Mouse (Mus musculus) erythroblast, embryonic 14.5 days (primary cell): ENCODE measurements around the gene Gm1140. TPM values are rescaled to one million over a fixed set of nuclear protein-coding genes. Genes with fewer than 3 reads are reported as not detected.
"Not testable (repeated sequence)": the region's sequence is repeated elsewhere in the genome, so short reads cannot be mapped to it uniquely, and the experiment has no call there.

Experiments
- H3K27me3 ChIP-seq: 2 replicates; pipeline ENCODE4 v1.6.1; 2012; ENCODE audit warnings: inconsistent platforms; ENCODE audit not compliant: control insufficient read depth
- H3K36me3 ChIP-seq: 2 replicates; pipeline ENCODE4 v1.6.1; 2012; ENCODE audit warnings: mild to moderate bottlenecking, inconsistent platforms; ENCODE audit not compliant: control insufficient read depth
- H3K4me1 ChIP-seq: 2 replicates; pipeline ENCODE4 v1.6.1; 2012; ENCODE audit warnings: inconsistent platforms; ENCODE audit not compliant: control insufficient read depth
- H3K4me3 ChIP-seq: replicated peaks from 2 replicates; pipeline ENCODE3; 2012; ENCODE audit warnings: moderate library complexity, mild to moderate bottlenecking, inconsistent platforms
- H3K9me3 ChIP-seq: 2 replicates; pipeline ENCODE4 v1.6.1; 2012; ENCODE audit warnings: low read length, inconsistent platforms, mixed read lengths; ENCODE audit not compliant: control insufficient read depth
- polyA plus RNA-seq: library from polyadenylated mRNA; stranded (reverse); fragments of >175 nt; gene quantifications from 2 replicates; pipeline ENCODE4 v1.2.3, GENCODE M21; 2012

Gene Gm1140
- not detected in 2 replicates for polyA plus RNA-seq

DNA sequence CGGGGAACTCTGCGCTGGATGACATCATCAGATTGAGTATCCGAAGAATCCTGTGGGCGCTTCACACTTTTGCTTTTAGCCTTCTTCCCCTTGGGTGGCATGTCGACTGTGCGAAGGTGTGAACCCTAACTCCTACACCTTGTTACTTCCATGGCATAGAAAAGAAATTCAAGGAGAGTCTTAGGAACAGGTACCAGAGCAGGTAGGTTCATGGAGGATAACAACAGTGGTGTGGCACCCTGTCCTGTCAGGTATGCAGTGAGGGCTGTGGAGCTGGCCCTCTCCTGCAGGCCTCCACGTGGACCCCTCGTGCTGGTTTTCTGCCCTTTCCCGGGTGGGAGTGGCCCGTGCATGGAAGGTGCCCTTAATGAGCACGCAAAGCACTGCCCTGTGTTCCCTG, at the start of gene Gm1140:
Gm1140 (minus strand) TSS at position 101 of the 400 bp plus-strand sequence.
- H3K9me3 ChIP-seq, H3K27me3 ChIP-seq, H3K4me1 ChIP-seq, H3K36me3 ChIP-seq, H3K4me3 ChIP-seq: not testable (repeated sequence)

DNA sequence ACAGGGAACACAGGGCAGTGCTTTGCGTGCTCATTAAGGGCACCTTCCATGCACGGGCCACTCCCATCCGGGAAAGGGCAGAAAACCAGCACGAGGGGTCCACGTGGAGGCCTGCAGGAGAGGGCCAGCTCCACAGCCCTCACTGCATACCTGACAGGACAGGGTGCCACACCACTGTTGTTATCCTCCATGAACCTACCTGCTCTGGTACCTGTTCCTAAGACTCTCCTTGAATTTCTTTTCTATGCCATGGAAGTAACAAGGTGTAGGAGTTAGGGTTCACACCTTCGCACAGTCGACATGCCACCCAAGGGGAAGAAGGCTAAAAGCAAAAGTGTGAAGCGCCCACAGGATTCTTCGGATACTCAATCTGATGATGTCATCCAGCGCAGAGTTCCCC, 2.0 kb upstream of the Gm1140 start, which contains the start of gene Gm14692:
Gm14692 (plus strand) TSS at position 301 of the 400 bp plus-strand sequence.
- not testable (repeated sequence) for H3K9me3 ChIP-seq, H3K4me1 ChIP-seq, H3K27me3 ChIP-seq, H3K4me3 ChIP-seq, H3K36me3 ChIP-seq

Other genes starting within 250 kb of the Gm1140 start
- not detected in 2 replicates for gene Gm14692, start 2.1 kb upstream of the Gm1140 start, polyA plus RNA-seq
- not detected in 2 replicates for gene 4933436I01Rik, start 227.9 kb upstream of the Gm1140 start, polyA plus RNA-seq